Mouse (Mus musculus) heart, adult 8-10 months (tissue): ENCODE results near the gene 1700113H08Rik. TPM values are rescaled to one million over a fixed set of nuclear protein-coding genes. Genes with fewer than 3 reads are reported as not detected.

Experiments
- DNase-seq: peaks from one replicate; pipeline ENCODE4 v3.0.0; 2022; ENCODE audit warnings: low spot score
- total RNA-seq, 4 experiments: library from RNA; stranded (reverse); gene quantifications; 2 replicates each; pipeline ENCODE4 v1.2.4; 2022

1700113H08Rik gene
- total RNA-seq, 4 experiments from 2014 or later: 0.19 to 0.34 (median 0.29) TPM; not detected in 1

DNA sequence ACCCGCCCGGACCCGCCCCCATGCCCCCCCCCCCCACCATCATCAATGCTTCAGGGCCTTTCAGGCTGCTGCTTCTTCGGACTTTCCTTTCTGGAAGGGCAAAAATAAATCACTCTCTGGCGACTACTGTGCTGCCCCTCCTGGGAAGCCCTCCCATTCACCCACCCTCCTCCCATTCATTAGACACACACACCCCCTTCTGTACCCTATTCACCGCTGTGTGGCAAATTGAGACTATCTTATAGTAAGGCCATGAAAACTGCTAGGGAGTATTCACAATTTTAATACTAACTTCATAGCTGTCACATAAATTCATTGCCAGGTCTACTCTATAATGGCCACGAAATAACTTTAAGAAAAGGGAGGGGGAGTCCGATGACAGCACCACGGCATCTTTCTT, 1.1 kb downstream of the 1700113H08Rik start:
- DNase-seq: no peak

DNA sequence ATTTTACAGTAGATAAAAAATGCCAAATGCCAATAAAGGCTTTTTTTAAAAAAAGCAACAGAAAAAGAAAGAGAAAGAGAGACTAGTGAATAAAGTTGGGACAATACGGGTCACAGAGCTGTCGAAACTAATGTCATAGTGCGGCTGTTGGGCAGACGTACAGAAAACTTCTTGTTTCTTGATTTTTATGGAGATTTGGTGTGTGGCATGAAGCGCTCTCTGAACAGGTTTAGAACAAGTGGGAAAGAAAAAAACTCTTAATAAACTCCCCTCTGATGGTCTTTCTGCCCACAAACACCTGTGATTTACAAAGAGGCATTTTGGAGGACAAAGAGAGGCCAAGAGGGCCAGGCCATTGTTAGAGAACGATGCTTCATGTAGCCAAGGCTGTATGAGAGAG, 1.6 kb downstream of the 1700113H08Rik start:
- no peak for DNase-seq

DNA sequence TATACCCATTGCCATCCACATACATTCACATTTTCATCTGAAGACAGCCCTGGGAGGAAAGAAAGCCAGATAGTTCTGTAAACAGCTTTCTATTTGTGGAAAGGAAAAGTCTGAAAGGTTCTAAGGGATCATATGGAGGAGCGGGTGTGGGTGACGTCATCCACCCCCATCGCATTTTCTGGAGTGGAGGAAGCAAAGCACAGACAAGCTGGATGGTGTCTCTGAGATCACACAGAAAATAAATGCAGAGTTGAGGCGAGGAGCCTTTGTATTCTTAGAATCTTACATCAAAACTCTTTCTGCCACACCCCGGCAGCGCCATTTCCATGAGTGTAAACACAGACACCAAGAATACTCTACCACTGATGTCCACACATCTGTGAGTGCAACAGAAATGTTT, 26.4 kb downstream of the 1700113H08Rik start:
- no peak for DNase-seq

DNA sequence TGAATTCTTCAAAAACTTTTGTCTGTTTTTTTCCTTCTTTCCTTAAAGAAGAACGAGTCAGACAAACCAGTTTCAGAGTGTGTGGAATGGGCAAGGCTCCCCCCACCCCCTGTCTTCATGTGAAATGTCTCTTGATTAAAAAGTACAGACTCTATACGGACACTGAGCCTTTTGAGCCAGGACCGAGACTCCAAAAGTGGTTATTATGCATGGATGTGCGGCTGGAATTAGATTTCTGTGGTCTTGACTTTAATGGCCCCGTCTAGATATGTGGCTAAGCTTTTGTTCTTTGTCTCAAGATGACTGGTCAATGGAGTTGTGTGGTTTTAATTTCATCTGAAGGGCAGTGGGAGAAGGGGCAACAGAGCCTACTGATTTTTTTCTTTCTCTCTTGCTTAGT, 29.8 kb downstream of the 1700113H08Rik start:
- no peak for DNase-seq

DNA sequence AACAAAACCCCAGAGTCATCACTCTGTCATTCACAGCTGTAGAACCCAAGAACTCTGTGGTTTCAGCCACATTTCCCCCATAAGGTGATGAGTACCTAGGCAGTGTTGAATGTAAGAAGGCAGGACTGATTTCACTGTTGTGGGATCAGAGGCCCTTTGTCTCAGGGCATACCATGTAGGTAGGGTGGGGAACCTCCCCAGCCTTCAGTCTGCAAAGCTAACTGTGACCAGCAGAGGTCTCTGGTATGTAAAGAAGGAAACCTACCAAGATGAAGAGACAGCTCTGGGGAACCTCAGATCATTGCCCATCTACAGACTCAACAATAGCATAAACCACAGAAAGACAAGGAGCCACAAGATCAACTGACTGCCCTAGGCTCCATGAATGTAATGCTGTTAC, 36.4 kb downstream of the 1700113H08Rik start:
- no peak for DNase-seq

DNA sequence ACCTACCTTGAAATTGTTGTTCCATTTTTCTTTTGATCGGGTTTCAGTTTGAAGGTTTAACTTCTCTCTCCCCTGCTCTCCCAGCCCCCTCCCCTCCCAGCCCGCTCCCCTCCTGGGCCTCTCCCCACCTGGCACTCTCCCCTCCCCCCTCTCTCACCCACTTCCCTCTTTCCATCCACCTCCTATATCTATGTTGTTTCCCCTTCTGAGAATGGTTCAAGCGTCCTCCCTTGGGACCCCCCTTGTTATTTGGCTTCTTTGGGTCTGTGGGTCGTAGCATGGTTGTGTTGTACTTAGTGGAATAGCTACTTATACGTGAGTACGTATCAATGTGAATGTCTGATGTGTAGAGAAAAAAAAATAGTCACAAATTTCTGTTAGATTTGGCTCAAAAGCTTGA, 40.9 kb downstream of the 1700113H08Rik start:
- no peak for DNase-seq

DNA sequence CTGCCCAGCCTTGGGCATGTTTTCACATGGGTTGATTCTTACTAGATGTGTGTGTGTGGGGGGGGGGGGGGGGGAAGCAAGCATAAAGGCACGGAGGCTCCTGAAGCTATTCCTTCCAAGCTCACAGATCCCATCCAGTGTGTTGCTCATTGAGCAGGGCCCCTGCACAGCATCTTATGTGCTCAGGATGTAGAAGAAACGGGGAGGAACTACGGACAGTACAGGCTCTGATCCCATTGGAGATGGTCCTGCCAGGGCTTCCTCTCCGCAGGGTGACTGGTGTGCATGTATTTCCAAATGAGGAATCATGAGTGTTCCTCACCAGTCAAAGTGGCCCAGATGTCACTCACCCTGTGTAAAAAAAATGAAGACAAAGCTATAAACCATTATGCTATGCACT, 42.8 kb downstream of the 1700113H08Rik start:
- no peak for DNase-seq

DNA sequence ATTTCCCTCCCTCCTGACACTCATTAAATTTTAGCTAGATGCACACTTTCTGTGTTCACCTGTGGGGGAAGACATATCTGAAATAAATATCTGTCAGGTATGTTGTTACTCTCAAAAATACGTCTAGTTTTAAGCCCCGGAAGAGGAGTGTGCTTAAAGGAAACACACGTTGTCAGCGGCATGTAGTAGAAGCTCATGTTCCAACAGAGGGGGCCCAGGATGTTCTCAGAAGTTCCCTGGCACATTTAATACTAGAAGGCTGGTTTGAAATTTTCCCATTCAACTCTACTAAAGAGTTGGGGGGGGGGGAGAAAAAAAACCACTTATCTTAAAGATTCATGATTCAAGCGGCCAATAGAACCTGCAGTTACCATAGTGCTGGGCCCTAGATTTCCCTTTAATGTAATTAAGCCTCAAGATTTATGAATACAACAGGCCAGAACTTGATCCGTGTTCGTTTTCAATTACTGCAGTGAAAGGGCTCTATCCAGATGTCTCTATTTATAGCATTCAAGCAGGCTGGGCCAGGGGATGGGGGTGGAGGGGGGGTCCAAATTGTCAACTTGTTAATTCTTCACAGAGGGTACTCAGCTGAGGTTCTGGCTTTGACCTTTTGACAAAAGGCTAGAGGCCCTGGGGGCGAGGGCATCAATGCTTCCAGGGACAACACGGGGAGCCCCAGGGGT, 43.6 kb downstream of the 1700113H08Rik start:
- no peak for DNase-seq

DNA sequence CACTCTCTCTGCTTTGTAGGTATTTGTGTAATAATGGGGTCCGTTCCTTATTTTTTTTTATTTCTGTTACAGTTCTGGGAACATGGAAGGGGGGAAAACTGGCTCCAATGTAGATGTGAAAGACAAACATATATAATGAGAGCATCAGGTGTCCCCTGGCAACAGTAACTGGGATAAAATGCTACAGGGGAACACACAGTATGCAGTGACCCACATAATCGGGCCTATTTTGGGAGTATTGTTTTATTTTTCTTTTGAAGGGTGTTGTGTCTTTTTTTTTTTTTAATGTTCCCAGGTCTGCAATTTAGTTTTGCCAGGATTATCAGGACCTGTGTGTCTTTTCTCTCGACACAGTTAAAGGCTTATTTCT, 44.1 kb downstream of the 1700113H08Rik start:
- DNase-seq: no peak

DNA sequence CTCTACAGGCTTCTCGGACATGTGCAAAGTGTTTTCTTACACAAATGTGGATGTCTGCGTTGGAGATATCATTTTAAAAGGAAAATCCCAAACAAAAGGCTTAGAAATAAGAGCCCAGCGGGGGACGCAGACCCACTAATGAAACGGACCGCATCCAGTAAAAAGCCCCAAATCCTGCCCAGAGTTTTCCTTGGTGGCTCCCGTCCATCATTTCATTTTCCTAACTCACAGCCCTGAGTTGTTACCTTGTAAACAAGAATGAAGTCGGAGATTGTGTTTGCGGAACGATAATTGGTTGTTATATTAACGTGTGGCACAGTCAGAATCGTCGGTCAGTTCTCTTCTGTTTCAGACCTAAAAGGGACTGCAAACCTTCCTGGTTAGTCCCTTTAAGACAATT, 44.6 kb downstream of the 1700113H08Rik start:
- no peak for DNase-seq

DNA sequence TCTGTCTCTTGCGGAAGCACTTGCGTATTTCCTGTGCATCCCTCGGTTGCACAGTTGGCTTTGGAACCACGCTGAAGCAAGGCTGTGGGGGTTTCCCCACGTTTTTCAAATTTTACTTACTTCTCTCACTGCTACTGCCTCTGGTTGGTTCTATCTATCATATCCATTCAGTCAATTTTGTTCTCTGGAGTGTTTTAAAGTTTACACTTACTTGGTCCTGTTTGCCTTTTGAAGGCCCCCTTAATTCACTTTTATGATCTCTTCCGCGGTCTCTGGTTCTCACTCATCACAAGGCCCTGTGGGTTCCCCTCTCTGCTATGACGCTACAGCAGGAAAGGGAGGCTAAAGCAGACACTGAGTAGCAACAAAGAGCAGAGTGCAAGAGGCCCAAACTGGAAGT, 45.4 kb downstream of the 1700113H08Rik start:
- DNase-seq: no peak

DNA sequence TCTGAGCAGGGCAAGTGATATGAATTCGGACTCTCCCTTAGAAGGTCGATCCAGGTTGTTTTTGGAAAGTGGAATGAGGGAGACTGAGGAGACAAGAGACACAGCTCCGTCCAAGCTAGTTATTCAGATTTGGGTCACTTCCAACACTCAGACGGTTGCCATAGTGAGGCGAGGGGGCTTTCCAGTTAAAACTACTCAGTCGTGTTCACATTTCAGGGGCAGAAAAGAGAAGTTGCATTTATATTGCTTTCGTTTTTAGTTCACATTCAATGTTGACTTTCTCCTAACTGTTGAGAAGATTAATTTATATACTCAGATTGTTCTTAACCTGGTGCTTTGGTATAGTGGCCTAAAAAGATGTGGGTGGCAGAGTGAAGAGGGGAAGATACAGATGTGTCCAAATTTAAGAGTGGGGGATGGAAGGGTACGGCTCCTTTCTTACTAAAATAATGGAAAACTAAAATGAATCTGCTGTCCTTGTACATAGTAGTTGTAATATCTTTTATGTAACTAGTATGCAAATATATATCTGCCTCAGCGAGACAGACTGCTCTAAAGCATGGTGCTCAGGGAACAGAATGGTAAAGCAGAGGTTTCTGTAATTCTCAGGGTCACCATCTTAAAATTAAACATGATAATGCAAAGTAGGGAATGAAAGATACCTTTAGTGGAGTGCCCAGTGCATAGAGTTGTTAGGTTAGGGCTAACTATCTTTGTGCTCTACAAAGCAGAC, 49.9 kb downstream of the 1700113H08Rik start:
- no peak for DNase-seq

DNA sequence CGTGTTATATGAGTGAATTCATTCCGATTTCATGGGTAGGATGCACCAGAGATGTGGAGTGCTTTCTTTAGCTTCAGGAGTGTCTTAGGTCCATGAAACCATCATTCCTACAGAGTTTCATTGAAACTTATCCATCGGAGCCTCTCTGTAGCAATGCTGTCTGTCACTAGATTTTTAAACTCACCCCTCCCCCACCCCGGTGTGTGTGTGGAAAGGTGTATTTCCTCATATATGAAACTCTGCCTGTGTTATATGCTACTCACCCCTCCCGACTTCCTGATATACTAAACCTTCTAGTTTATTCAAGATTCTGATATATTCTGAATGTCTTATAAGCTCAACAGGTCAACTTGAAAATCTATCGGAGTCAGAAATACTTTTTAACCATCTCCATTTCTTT, 50.5 kb downstream of the 1700113H08Rik start:
- no peak for DNase-seq

DNA sequence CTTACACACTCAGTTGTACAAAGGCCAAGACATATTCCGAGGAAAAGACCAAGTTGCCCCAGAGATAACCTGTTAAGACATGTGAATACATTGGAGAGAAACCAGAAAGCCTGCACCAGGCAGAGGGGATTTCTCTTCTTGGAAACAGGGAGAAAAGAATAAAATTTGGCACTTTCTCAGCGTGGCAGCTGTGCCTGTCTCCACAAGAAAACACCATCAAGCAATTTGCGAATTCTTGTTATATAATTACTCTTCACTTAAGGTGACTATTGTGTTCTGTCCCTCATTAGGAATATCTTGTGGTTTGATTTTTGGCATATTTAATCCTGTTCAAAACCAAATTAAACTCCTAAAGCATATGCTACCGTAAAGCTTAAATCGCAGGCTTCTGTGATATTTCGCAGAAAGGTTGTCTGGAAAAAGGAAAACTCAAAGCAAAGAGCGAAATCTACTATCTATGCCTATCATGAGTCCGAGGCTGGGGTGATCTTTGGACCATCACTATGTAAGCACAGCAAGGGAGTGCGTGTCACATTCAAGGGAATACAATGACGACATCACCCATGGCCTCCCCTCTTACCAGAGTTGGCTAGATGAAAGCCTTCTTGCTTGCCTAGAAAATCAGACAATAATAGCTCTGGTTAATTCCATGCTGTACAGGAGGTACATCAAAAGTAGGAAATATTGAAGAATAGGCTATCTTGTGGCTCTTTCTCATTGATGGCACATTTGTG, 51.4 kb downstream of the 1700113H08Rik start:
- no peak for DNase-seq

DNA sequence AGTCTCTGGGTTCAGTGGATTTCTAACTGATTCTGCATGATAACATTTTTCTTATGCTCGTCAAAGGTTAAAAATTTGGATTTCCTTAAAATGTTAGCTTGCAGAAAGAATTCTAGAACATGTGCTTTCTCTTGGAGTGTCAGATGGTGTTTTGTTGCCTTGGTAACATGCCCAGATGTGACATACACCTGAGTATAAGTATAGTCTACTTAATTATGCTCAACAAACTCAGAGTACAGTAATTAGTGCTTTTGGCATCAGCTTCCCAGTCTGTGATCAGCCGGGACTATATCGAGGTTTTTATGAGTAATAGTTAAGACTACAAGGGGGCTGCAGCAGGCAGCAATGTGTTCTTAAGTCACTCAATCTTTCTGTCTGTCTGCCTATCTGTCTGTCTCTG, 53.1 kb downstream of the 1700113H08Rik start:
- DNase-seq: no peak

DNA sequence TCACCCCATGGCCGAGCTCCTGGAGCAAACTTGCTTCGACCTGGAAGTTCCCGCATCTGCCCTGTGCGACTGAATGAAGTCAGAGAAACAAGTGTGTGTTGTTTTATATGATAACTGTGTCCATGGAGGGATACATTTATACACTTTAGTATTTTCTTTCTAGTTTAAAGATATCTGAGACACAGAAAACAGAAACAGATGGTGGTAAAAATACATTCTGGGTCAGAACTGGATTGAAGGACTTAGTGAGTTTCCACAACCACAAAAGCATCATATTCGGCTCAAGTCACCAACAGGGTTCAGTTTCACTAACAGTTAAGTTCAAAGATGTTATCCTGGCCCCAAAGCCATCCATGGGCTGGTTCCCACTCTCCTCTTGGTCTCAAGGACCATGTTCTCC, 67.2 kb downstream of the 1700113H08Rik start:
- no peak for DNase-seq

DNA sequence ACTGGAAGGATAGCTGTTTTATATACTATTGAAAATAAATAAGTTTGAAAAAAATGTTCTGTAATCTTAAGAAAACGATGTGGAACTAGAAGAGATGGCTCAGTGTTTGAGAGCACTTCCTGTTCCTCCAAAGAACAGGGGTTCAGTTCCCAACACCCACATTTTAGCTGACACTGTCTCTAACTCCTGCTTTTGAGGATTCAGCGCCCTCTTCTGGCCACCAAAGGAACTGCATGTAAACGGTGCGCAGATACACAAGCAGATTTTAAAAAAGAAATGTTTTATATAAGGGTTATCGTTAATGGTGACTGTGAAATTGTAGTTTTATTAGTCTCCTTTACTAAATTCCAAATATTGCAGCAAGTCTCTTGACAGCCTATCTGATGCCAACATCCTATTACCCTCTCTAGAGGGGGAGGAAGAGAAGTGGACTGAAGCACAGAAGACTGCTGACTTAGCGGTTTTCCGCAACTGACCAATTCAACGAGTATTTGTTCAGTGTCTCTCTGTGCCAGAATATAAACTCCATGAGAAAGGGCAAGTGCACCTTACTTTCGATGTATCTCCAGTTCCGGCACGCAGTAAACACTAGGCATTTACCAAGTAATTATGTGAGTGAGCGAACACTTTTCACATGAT, 68.5 kb downstream of the 1700113H08Rik start:
- no peak for DNase-seq

DNA sequence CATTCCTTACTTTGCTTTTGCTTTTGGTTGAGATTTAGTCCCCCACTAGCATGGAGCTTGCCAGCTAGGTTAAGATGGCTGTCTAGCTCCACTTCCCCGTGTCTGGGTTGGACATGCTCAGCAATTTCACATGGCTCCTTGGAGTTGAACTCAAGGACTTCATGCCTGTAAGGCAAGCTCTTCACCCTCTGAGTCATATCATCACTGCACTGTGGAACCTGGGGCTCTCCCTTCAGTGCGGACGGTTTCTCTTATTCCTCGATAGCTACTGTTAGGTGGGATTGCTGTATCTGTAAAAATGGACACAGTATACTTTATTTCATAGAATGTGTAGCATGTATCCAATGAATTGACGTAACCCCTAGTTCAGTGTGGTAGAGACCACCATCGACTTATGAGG, 93.2 kb downstream of the 1700113H08Rik start:
- no peak for DNase-seq

DNA sequence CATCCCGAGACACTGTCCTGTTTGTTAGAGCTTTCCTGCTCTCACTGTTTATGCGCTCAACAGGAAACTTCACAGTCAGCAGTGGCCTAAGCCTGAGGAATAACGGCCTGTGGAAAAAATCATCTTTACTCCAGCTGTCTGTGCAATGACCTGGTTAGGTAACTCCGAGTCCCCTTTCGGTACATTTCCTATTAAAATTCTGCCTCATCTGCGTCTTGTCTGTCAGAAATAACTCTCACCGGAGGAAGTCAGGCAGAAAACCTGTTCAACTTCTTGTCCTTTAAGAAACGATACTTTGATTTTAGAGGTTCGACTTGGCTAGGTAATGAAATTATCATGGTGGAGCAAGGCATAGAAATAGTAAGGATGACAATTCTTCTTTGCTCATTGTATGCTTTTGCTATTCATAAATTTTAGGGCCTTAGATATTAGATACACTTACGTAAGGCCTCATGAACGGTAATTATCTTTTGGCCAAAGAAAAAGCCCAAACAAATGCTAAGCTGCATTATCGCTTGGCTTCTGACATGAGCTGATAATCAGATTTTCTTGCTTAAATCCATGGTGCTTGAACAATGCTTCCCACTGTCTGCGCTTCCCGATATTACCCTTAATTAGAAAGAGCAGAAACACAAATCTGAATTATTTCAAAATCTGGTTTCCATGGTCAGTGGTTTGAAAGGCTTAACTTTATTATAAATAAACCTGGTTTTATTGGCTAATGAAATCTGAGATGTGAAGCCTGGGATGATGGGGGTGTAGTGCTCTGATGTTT, 96.1 kb downstream of the 1700113H08Rik start:
- no peak for DNase-seq

DNA sequence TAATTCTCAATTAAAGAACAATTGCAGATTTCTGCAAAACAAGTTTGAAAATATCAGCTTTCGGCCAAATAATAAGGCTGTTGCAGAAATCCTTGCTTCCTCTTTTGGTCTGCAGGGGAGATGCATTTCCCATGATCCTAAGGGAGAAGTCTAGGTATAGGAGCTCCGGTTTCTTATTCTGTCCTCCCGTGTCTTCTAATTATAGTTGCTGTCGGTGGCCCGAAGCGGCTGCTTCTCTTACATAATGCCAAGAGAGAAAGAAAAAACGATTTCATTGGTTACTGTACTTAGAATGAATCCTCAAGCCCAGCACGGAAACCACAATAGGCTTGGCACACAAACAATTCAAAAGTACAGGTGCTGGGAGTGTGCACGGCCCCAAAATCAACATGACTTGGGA, 101.9 kb downstream of the 1700113H08Rik start:
- no peak for DNase-seq

DNA sequence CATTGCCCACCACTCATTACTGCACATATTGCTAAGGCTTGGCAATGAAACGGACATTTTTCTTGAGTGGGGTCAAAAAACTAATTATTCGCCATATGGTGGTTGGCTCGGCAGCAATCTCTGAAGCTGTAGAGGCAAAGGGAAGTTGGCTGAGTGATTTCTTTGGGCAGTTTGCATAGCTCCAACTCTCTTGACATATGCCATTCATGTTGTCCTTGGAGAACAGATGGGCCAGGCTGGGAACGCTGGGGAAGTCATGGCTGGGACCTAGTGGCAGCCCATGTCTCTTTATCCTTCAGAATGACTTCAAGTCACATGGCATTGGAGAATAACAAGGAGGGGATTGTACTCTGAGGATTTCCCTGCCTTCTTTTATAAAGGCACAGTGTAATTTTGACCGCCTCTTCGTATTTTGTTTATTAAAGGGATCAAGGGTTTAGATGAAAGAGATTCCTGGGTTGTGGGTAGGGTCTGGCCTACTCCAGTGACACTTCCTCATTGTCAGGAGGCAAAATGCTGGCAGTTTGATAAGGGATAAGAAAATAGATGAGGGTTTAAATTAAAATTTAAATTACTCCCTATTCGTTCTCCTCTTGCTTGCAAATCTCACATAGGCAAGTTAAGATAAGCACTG, 138.4 kb downstream of the 1700113H08Rik start:
- DNase-seq: no peak
